Mouse (Mus musculus) brain, embryonic 18.5 days (tissue): ENCODE data around the gene Gemin5.
"Not testable (repeated sequence)": the region's sequence is repeated elsewhere in the genome, so short reads cannot be mapped to it uniquely, and the experiment has no call there.

Experiments used
- DNase-seq: peaks from one replicate; pipeline ENCODE4 v3.0.0-alpha.2; 2012; ENCODE audit warnings: low read depth, low spot score

Gemin5 gene

DNA sequence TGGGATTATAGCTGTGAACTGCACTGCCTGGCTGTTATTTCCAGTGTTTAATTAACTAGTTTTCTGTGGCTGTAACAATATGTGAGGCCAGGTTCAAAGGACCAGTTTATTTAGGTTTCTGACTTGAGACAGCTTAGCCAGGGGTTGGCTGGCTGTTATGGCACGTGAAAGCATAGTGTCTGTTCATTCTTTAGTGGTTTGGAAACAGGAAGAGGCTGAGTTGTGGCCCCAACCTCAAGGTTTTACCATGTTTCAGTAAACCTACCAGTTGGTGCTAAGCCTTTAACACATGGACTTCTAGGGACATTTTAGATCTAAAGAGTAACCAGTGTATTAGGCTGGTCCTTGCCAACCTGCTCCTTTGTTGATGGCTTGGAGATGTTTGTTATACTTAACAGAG lies 51.8 kb downstream of the Gemin5 start:
- DNase-seq: no peak

DNA sequence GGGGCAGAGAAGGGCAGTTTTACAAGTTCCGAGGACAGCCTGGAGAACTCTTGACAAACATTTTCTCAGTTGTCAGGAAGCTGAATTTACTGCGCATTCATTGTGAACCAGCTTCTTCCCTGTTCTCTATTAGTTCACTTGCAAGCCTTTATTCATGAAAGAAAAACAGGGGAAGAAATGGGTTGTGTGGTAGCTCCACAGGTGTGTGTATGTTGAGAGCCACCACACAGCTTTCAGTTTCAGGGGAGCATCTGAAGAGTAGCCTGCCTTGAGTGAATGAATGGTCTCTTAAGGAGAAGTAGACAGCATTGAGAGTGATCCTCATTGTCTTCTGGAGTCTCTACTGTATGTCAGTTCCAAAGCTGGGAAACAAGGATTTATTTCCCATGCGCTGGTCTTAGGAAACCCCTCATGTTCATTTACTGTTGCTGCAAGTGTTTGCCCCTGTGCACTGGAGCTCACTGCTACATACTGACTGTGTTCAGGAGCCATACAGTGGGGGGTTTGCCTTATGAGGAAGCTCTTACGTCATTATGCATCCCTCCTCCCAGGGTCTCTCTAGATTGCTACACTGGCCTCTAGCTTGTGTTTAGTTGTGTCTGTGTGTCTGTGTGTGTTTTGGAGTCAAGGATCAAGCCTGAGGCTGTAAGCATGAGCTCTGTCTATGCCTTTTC lies 60.5 kb downstream of the Gemin5 start:
- no peak for DNase-seq

DNA sequence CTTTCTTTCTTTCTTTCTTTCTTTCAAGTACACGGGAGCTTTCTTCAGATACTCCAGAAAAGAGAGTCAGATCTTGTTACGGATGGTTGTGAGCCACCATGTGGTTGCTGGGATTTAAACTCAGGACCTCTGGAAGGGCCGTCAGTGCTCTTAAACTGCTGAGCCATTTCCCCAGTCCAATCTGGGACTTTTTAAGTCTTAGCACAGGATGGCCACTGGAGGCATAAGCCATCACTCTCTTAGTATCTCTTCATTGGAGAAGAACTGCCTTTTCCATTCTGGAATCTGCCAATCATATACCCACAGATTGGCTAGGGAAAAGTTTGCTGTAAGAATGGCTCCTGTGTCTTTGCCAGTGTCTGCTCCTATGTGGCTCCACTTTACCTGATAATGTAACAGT lies 61.3 kb downstream of the Gemin5 start:
- no peak for DNase-seq

DNA sequence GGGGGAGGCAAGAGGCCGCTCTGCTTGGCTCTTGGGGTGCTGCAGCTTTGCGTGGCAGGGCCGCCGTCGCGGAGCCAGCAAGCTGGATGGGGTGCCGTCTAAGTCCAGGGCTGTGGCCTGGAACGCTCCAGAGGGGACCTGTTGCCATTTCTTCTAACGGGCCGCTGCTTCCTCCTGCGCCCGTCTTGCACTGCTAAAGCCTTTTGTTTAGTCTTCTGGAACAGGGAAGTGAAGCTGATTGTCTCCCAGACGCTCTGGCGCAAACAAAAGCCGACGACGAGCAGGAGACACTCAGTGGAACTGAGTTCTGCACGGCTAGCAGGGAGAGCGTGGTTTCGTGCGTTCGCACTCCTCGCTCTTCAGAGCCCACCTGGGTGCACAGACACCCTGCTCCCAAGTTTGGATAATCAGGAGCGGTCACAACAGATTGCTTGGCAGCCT lies 64.0 kb downstream of the Gemin5 start:
- DNase-seq: no peak

DNA sequence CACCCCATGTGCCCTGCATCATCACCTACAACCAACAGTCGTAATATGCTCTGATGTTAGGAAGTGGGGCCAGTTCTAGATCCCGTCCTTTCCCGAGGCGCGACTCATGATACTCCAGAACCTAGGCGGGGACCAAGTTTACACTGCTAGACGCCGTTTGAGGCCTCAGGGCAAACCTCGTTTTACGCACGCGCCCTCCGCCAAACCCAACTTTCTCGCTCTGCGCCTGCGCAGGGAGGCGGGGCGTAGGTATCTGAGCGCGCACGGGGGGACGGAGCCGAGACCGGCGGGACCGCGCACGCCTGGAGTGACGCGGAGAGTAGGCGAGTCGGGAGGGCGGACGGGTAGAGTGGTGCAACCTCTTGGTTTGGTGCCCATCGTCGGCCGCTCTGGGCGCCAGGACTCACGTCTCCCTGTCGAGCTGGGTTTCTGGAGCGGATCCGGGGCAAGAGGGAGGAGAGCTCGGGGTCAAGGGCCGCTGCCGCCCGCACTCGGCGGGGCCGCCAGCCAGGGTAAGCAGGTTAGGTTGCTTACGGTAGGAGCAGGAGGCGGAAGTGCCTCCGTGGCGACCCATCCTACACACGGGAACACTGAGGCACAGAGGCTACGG lies 64.5 kb downstream of the Gemin5 start, which contains the start of gene Cnot8:
Gene Cnot8, plus strand, starts transcription at position 457 of the 610 bp plus-strand sequence.
- DNase-seq: peak; percentile 94

DNA sequence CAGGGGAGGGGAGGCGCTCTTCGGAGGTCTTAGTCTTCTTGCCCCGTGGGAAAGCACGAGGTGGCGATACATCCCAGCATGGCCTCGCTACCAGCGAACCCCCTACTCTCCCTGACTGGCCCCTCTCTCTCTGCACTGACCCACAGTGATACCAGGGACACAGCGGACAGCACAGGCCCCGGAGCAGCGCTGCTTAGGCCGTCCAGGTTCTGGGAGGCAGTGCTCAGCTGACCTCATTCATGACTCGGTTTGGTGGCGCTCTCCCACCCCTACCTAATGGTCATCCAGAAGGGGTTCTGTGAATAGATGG lies 65.0 kb downstream of the Gemin5 start:
- no peak for DNase-seq

DNA sequence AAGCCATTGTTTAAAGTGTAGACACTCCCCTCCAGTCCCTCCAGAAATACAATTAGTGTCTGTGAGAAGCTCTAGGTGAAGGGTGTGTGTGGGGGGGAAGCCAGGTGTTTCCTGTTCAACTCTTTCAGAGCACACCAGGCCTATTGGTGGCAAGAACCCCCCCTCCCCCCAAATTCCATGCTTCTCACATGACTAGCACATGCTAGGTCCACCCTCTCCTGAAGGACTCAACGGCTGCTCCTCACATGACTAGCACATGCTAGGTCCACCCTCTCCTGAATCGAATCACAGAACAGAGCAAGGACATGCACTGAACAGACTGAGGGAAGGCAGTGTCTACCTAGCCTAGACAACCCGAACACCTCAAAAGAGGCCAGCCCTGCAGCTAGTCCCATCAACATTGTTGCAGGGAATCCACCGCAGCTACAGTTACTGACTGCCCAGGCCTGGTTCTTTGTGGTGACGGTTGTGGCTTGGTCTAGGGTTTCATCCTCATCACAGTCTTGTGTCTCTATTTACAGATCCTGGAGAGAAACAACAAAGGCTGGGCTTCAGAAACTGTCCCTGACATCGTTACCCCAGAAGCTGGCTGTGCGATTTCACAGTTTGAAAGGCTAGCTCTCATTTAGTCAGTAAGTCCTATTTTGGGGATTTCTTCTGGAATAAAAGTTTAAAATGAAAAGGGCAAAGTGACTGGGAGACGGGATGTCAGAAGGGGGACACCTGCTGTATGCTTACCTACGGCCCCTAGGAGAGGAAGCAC lies 65.6 kb downstream of the Gemin5 start:
- no peak for DNase-seq

DNA sequence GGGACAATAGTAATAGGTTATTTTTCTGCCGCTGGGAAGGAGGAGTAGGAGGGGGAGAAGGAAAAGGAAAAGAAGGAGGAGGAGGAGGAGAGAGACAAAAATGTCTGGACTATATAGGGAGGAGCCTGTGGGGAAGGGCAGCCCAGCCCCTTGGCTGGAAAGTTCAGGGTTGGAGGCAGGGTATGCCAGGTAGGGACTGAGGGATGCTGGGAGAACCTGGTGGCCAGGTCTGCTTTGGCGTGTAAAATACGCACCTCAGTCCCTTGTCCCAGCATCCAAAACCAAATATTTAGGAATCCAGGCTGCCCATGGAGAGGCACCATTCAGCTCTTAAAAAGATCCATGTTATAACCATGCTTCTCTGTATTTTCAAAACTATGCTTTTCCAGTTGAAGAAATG lies 66.2 kb downstream of the Gemin5 start:
- no peak for DNase-seq

DNA sequence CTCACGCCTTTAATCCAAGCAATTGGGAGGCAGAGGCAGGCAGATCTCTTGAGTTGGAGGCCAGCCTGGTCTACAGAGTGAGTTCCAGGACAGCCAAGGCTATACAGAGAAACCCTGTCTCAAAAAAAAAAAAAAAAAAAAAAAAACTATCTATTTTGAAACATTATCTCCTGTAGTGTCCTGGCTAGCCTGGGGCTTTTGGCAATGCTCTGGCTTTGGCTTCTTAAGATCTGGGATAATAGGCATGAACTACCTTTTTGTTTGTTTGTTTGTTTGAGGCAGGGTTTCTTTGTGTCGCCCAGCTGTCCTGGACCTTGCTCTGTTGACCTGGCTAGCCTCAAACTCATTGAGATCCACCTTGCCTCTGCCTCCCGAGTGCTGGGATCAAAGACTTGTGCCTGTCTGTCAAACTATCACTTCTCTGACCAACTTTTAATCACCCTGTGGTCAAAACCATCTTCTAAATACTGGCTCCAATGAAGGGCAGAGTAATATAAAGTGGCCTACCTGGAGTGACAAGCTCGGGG lies 67.1 kb downstream of the Gemin5 start:
- no peak for DNase-seq

DNA sequence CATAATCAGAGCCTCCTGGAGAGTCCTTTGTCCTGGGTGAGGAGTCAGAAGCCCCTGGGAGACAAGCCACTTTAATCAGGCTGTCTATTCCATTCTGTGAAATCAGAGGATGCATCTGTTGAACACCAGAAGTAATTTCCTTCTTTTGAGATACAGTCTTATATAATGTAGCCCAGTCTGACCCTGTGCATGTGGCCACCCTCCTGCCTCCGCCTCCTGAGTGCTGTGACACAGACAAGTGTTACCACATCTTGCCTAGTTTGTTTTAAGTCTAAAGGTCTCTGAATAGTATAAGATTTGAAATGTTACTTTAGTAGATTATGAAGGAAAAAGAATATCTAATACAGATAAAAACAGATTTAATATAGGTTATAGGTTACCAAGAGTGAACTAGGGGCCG lies 68.3 kb downstream of the Gemin5 start:
- no peak for DNase-seq

DNA sequence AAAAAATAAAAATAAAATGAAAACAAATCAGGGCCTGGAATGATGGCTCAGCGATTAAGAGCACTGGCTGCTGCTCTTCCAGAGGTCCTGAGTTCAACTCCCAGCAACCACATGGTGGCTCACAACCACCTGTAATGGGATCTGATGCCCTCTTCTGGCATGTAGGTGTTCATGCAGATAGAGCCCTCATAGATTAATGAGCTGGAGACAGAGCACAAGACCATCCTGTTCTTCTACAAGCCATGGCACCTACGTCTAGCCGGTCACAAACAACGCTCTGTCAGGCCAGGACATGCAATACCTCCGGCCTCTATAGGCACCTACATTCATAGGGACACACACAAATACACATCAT lies 70.0 kb downstream of the Gemin5 start:
- not testable (repeated sequence) for DNase-seq

DNA sequence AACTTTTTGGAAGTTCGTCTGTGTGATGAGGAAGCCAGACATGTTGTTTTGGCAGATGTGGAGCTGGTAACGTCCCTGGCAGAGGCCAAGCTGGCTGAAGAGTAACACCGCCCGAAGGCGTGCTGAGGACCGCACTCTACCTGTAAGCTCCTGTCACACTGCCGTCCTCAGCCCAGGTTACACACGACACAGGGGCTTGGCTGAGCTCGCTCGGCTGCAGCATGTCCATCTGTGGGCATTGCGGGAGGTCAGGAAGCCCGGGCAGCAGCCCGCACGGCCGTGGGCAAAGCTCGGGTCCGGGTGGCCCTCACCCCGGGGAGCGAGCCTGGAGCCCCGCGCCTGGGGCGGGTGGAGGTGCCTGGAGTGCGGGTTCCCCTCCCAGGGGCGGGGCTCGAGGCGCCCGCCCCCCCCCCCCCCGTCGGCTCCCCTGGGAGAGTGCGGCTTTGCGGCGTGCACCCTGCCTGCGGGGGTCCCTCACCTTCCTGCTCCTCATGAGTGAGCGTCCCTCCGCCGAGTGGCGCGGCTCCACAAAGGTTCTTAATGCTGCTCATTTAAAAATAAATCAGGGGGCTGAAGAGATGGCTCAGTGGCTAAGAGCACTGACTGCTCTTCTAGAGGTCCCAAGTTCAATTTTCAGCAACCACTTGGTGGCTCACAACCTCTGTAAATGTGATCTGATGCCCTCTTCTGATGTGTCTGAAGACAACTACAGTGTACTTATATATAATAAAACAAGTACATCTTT lies 70.5 kb downstream of the Gemin5 start:
- DNase-seq: no peak

DNA sequence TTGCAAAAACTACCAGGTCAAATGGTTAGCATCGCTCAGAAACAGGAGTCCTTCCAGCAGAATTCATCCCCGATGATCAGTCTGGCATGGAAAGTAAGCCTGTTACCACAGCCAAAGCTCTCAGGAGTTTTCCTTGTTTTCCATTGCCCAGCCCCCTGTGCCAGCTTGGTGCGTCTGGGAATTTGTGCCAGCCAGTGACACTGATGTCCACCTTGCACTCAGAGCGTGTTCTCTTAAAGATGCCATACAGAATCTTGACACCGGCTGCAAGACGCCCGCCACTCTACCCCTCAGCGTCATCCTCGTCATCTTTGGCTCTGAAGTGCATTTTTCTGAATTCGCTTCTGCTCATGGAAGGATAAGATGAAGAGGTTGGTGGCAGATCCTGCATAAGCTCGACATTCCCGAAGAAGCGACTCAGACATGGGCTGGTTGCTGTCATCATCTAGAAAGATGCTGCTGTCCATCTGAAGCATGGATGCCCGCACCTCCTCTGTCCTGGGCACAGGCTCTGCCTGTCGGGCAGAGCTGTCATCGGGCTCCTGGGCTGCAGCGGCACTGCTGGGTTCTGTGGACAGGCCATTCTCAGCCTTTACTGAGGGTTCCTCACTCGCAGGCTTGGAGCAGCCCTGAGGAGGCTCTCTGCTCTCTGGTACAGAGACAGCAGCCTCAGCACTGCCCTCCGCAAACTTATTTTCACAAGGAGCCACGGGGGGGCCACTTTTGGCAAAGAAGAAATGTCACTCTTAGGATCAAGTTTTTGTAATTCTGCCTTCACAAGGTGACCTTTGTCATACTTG lies 71.3 kb downstream of the Gemin5 start:
- no peak for DNase-seq

DNA sequence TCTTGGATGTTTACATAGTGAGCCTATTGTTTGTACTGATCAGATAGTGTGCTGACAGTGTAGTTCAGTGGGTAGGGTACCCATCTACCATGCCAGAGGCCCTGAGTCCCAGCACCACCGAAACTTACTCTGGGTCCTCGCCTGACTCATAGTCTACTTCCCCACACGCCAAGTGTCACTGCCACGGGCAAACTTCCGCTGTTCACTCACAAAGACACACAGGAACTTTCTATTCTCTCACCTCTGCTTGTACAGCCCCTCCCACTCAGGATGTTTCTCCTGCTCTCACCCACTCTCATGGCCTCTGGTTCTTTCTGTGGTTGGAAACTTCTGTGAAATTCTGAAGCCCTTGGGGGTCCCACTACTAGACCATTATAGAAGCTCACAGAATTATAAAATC lies 72.2 kb downstream of the Gemin5 start:
- DNase-seq: no peak

DNA sequence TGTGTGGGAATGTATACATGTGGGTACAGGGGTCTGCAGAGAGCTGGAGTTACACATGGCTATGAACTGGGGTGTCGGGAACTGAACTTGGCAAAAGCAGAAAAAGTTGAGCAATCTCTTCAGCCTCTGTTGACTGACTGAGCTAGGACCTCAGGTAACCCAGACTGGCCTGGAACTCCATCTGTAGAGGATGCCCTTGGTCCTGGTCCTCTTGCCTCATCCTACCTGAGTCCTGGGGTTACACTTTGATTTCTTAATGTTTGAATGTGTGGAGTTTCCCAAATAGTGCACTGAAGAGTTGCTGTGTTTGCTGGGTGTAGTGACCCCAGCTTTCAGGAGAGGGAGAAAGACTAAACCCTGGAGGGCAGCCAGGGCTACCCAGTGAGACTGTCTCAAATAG lies 72.8 kb downstream of the Gemin5 start:
- DNase-seq: no peak

DNA sequence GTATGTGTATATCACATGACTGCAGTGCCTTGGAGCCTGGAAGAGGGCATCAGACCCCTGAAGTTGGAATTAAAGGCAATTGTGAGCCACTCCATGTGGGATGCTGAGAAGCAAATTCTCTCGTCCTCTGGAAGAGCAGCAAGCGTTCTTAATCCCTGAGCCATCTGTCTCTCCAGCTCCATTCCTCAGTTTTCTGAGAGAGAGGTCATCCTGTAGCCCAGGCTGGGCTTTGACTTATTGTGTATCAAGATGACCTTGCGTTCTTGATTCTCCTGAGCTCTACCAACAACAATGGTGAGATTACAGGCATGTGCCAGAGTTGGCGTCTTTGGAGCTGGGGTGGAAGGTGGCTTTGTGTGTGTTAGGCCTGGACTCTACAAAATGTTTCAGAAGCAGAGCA lies 73.6 kb downstream of the Gemin5 start:
- no peak for DNase-seq

DNA sequence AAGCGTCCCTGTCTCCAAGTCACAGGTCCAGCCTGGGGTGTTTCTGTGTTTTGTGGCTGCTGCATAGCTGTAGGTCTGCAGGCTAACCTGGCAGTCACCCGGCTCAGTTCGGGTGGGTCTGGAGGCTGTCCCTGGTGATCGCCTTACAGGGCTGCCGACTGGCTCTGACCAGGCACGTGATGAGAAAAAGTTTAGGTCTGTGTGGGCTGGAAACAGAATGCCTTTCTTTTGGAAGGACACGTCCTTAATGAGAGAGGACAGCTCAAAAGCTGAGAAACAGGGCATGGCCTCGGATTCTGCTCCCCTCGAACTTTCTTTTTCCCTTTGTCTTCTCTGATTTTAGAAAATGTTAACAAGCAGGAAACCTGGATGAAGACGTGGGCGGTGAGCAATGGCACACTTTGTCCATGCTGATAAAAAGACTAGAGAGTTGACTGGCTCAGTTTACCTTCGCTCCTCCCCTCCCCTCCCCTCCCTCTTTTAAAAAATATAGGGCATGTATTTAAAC lies 75.3 kb downstream of the Gemin5 start, which contains the start of gene Gm12248:
Gene Gm12248, minus strand, starts transcription at position 114 of the 508 bp plus-strand sequence.
- DNase-seq: no peak

DNA sequence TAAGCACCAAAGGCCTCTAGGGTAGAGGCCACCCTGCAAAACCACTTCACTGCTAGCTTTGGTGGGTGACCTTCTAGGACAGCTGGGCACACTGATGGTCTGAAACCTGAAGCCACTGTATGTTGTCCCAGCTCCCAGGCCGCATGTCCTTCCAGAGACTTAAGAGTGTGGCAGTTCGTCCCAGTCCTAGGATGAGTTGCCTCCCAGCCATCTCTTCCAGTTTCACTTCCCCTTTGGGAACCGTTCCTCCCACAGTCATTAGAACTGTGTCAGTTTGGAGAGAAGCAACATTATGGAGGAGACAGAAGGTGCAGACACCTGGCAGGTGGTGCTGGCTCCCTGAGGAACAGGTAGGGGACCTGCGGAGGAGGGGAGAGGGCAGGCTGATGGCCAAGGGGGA lies 75.8 kb downstream of the Gemin5 start:
- DNase-seq: no peak

DNA sequence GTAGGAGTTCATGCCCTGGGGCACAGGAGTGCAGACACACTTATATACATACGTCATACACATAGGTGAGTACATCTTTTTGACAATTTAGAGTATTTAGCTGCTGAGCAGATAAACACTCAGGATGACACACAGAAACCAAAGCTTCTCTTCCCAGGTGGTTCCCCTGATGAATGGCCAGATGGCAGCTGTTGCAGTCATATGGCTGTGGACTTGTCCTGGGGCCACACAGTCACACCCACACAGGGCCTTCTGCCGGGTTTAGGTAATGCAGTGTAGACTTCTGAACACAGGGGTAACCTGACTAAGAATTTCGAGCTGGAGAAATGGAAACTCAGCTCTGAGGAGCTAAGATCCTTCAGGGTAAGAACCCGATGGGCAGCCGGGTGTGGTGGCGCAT lies 86.6 kb downstream of the Gemin5 start:
- no peak for DNase-seq

DNA sequence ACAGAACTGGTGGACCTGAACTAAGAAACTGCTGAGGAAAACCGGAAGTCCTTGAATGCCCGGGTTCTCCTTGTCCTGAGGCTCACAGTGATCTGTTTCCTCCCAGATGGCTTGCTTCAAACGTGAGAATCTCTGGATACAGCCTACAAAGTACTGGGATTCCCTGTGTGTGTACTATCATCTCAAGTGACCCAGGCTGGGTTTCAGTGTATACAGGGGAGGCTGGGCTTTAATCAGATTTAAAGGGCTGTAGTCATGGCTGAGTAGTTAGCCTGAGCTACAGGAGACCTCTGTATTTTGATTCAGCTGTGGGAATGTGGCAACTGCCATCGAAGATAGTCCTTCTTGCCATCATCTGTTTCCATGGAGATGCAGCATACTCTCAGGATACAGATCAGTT lies 91.1 kb downstream of the Gemin5 start:
- no peak for DNase-seq

DNA sequence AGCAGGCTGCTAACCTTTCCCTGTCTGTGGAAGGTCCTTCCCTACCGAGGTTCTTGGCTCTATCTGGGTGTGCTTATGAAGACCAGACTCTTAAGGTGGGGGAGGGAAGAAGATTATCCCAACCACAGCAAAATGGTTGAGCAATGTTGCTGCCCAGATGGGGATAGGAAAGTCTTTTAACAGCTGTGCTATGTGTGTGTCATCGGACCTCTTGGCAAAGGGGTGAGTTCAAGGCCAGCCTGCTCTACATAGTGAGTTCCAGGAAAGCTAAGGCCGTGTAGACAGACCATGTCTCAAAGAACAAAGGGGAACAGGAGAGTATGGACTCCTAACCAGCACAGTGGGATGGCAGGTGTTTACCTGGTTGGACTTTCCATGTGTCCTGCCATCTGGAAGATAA lies 95.4 kb downstream of the Gemin5 start:
- DNase-seq: no peak
